Mouse (Mus musculus) heart, adult 2 months (tissue): Measurements from ENCODE around the gene Srcin1. TPM values are rescaled to one million over a fixed set of nuclear protein-coding genes. Genes with fewer than 3 reads are reported as not detected.

Source experiments
- DNase-seq, 2 experiments: peaks; one replicate each; pipeline ENCODE4 v3.0.0; 2021
- H3K27ac ChIP-seq: fragments of 200-600 bp; 2 replicates; pipeline ENCODE4 v1.8.1; 2022
- H3K27me3 ChIP-seq: fragments of 200-500 bp; 2 replicates; pipeline ENCODE4 v1.6.1; 2012; ENCODE audit warnings: mild to moderate bottlenecking, low read length, inconsistent platforms, mixed read lengths; ENCODE audit not compliant: control insufficient read depth, insufficient read depth
- H3K36me3 ChIP-seq: fragments of 200-500 bp; 2 replicates; pipeline ENCODE4 v1.6.1; 2012; ENCODE audit warnings: low read length, inconsistent platforms; ENCODE audit not compliant: control insufficient read depth, insufficient read depth
- H3K4me1 ChIP-seq: fragments of 200-500 bp; 2 replicates; pipeline ENCODE4 v1.6.1; 2011; ENCODE audit warnings: low read length; ENCODE audit not compliant: control insufficient read depth, insufficient read depth
- H3K4me3 ChIP-seq: fragments of 200-600 bp; 2 replicates; pipeline ENCODE4 v1.8.1; 2022
- H3K79me2 ChIP-seq: fragments of 200-500 bp; replicated peaks from 2 replicates; pipeline ENCODE4 v1.6.1; 2012; ENCODE audit warnings: mild to moderate bottlenecking, inconsistent platforms, low read length, moderate library complexity, mixed read lengths; ENCODE audit not compliant: control insufficient read depth, insufficient read depth
- H3K9ac ChIP-seq: fragments of 200-500 bp; 2 replicates; pipeline ENCODE4 v1.6.1; 2012; ENCODE audit warnings: low read depth, mild to moderate bottlenecking, control low read depth, inconsistent platforms, low read length, mixed read lengths
- CTCF ChIP-seq: fragments of 200-600 bp; IDR thresholded peaks from 2 replicates; pipeline ENCODE4 v1.8.1; 2022; ENCODE audit warnings: antibody characterized with exemption, mild to moderate bottlenecking, moderate library complexity
- EP300 ChIP-seq: fragments of 200-500 bp; IDR thresholded peaks from 2 replicates; pipeline ENCODE4 v1.6.1; 2011; ENCODE audit warnings: low read depth, low read length, control low read depth; ENCODE audit not compliant: insufficient read depth
- POLR2A ChIP-seq: fragments of 200-500 bp; IDR thresholded peaks from 2 replicates; pipeline ENCODE4 v1.6.1; 2011; ENCODE audit warnings: mild to moderate bottlenecking, low read depth, low read length, control low read depth; ENCODE audit not compliant: insufficient read depth
- WGBS: fragments of 180-500 bp; shearing (Covaris S2); methylation state at CpG from one replicate; pipeline ENCODE4 v1.1.7; 2018; 5-methylcytosine and 5-hydroxymethylcytosine counted together
- intact Hi-C: fragments of 180-260 bp; cut with DNase I; formaldehyde crosslinking; loops from one replicate; pipeline ENCODE4 v1.15.1; 2025
- polyA plus RNA-seq: library from polyadenylated mRNA; depleted of rRNA; stranded (reverse); fragments of >200 nt; gene quantifications from 2 replicates; pipeline ENCODE4 v1.2.3, GENCODE M21; 2012
- total RNA-seq, 2 experiments: library from RNA; stranded (reverse); gene quantifications; 2 replicates each; pipeline ENCODE4 v1.2.3; 2021

Srcin1 gene
- total and polyA plus RNA-seq, 3 experiments: 0.13 to 0.36 (median 0.31) TPM

- H3K4me1 ChIP-seq: no peaks in the 10 kb centered on the region
- intact Hi-C loops: loop anchor here (5.0 kb wide), 1 partner anchor 38 kb away; no protein-coding TSS in a partner anchor
- TF ChIP-seq POLR2A: no peak
- TF ChIP-seq CTCF: no peak
- TF ChIP-seq EP300: no peak
- no peak for DNase-seq
- no peaks in the 10 kb centered on the region for H3K36me3 ChIP-seq
- H3K27ac ChIP-seq: no peak overlapping the region
- H3K4me3 ChIP-seq: no peak overlapping the region
- no peak overlapping the region for H3K9ac ChIP-seq
- no peaks in the 10 kb centered on the region for H3K79me2 ChIP-seq
- 25% methylated on average over 8 of the region's 8 CpGs for WGBS
- peaks cover 18% of the 10 kb centered on the region for H3K27me3 ChIP-seq
These were observed 5.4 kb downstream of the Srcin1 start for GRCm38 (mm10) chr11:97570493-97571137.

DNA sequence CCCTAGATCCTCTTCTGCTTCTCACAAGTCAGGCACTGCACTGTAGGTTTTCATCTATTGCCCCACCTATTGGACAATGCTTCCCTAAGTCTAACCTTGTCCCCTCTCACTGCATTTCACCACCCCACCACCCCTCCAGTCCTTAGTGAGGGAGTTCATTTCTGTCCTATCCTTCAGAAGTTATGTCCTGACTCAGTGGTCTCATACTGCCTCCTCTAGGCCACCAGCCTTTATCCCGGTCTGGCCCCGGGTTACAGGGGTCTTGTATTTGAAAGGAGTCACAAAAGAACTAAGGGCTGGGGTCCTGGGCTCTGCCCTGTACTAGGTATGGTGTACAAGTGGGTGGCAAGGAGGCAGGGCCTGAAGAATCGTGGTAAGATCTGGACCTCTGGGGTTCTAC is 6.2 kb downstream of the Srcin1 start:
- Histone ChIP-seq H3K27me3 (peaks cover 15% of the 10 kb centered on the region), H3K9ac (no peak overlapping the region), H3K4me1 (no peaks in the 10 kb centered on the region), H3K4me3 (no peak overlapping the region), H3K27ac (no peak overlapping the region), H3K36me3 (no peaks in the 10 kb centered on the region), H3K79me2 (no peaks in the 10 kb centered on the region)
- intact Hi-C loops: loop anchor here (5.0 kb wide), 1 partner anchor 38 kb away; no protein-coding TSS in a partner anchor
- 72% methylated on average over 3 of the region's 3 CpGs for WGBS
- no peak for DNase-seq
- TF ChIP-seq POLR2A (no peak), EP300 (no peak), CTCF (no peak)

DNA sequence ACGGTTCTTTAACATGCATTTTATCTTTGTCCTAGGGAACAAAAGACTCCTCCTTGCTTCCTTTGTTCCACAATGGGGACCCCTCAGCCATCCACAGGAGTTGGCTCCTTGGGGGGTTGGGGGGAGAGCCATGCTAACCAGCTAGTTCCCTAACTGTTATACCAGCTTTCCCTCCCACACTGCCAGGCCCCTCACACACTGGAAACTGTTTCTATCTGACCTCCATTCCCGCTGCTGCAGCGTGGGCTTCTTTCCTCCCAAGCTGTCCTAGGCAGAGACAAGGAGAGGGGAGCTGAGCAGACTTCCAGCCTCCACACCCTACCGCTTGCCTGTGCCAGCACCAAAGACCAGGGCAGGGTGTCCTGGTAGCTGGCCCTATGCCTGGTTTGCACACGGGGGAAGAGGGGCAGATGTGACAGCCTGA is 6.7 kb downstream of the Srcin1 start:
- peaks cover 13% of the 10 kb centered on the region for H3K27me3 ChIP-seq
- no peaks in the 10 kb centered on the region for H3K79me2 ChIP-seq
- WGBS: 34% methylated on average over 5 of the region's 5 CpGs
- no peaks in the 10 kb centered on the region for H3K4me1 ChIP-seq
- H3K4me3 ChIP-seq: no peak overlapping the region
- H3K9ac ChIP-seq: no peak overlapping the region
- DNase-seq: no peak
- H3K36me3 ChIP-seq: no peaks in the 10 kb centered on the region
- TF ChIP-seq POLR2A: no peak
- no peak for TF ChIP-seq EP300
- TF ChIP-seq CTCF: no peak
- no peak overlapping the region for H3K27ac ChIP-seq
- intact Hi-C loops: no loop called here

- H3K36me3 ChIP-seq: no peaks in the 10 kb centered on the region
- H3K4me1 ChIP-seq: no peaks in the 10 kb centered on the region
- 7% methylated on average over 8 of the region's 8 CpGs for WGBS
- no peak overlapping the region for H3K27ac ChIP-seq
- DNase-seq: peak; percentile 78 to 83
- H3K79me2 ChIP-seq: no peaks in the 10 kb centered on the region
- no peak for TF ChIP-seq CTCF
- TF ChIP-seq POLR2A: no peak
- no peak for TF ChIP-seq EP300
- no peak overlapping the region for H3K4me3 ChIP-seq
- peaks cover 11% of the 10 kb centered on the region for H3K27me3 ChIP-seq
- H3K9ac ChIP-seq: no peak overlapping the region
- intact Hi-C loops: no loop called here
These were observed 7.3 kb downstream of the Srcin1 start for GRCm38 (mm10) chr11:97568729-97569128.

- Histone ChIP-seq H3K4me3 (no peak overlapping the region), H3K27me3 (peaks cover 7% of the 10 kb centered on the region; the same call in 1 of the 2 replicates), H3K36me3 (no peaks in the 10 kb centered on the region), H3K27ac (no peak overlapping the region), H3K4me1 (no peaks in the 10 kb centered on the region), H3K9ac (no peak overlapping the region), H3K79me2 (no peaks in the 10 kb centered on the region)
- intact Hi-C loops: no loop called here
- TF ChIP-seq POLR2A (no peak), CTCF (no peak), EP300 (no peak)
- 31% methylated on average over 11 of the region's 11 CpGs for WGBS
- no peak for DNase-seq
These were observed 8.5 kb downstream of the Srcin1 start for GRCm38 (mm10) chr11:97567480-97567879.

DNA sequence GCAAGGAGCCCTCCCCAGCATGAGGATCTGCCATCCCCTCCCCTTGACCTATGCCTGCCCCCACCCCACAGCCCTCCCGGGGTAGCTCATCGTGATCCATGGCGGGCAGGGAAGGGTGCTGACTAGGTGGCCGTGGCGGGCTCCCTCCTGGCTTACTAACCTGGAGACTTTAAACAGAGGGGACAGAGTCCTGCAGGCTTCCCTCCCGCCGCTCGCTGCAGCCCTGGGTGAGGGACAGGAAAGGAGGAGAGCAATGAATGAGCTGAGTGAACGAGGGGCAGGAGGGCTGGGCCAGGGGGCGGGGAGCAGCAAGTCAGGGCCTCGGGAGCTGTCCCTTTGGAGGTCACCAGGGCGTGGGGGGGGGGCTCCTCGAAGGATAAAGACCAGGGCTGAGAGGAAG is 9.4 kb downstream of the Srcin1 start:
- H3K36me3 ChIP-seq: no peaks in the 10 kb centered on the region
- DNase-seq: no peak
- no peaks in the 10 kb centered on the region for H3K4me1 ChIP-seq
- no peak overlapping the region for H3K9ac ChIP-seq
- intact Hi-C loops: no loop called here
- H3K27ac ChIP-seq: no peak overlapping the region
- no peaks in the 10 kb centered on the region for H3K79me2 ChIP-seq
- no peak for TF ChIP-seq EP300
- no peak for TF ChIP-seq POLR2A
- no peak for TF ChIP-seq CTCF
- peaks cover 7% of the 10 kb centered on the region; the same call in 1 of the 2 replicates for H3K27me3 ChIP-seq
- no peak overlapping the region for H3K4me3 ChIP-seq
- WGBS: 8% methylated on average over 13 of the region's 13 CpGs
